Mouse (Mus musculus) gastrocnemius, adult 18-20 months (tissue): ENCODE measurements around the gene Tnfsf14. TPM values are rescaled to one million over a fixed set of nuclear protein-coding genes. Genes with fewer than 3 reads are reported as not detected.

Source experiments
- DNase-seq: peaks from one replicate; pipeline ENCODE4 v3.0.0; 2021; ENCODE audit warnings: low spot score
- total RNA-seq, 2 experiments: library from RNA; stranded (reverse); gene quantifications; 2 replicates each; pipeline ENCODE4 v1.2.3; 2021

Tnfsf14 gene
- total RNA-seq, 2 experiments from 2014 or later = not detected

DNA sequence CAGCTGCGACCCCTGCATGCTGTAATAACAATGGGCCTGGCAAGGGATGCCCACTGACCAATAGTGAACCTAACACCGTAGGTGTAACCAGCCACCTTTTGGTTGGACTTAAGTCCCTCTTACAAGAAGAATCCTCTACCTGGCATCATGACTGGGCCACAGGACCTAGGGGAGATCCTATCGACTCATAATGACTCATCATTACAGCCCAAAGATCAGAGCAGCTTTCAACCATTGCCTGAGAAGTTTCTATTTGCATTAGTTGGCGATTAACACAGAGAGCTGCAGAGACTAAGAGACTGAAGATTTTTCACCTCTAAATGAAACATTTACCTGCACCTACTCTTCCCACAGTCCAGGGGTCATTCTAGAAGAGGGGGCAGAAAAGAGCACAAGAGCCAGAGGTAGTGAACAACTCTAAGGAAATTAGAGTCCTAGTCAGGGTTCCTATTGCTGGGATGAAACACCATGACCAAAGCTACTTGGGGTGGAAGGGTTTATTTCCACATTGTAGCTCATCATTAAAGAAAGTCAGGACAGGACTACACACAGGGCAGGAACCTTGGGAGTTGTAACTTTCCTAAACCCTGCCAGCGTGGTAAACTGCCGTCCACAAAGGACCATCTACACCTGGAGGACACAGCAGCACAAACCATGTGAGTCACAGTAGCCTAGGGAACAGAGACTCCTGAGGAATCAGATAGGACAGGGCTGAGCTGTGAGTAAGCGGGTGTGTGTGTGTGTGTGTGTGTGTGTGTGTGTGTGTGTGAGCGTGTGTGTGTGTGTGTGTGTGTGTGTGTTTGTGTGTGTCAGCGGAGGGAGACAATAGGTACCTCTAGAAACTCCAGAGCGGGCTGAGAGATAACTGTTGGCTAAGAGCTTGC is 8.1 kb upstream of the Tnfsf14 start:
- DNase-seq = no peak

DNA sequence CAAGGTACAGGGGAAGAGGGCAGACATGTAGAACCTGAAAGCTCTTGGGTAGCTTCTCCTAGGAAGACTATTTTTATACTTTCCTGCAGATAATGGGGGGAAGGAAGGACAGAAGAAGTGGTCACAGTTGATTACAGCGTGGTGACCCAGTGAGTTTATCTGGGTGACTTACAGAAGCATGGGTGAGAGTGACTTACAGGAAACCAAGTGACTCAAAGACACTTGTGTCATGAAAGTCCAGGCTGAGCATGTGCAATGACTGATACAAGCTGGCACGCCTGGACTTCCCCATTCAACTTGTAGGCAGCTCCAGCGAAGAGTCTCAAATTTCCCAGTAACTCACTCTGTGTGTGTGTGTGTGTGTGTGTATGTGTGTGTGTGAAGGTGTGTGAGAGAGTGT is 4.3 kb upstream of the Tnfsf14 start:
- DNase-seq = no peak

DNA sequence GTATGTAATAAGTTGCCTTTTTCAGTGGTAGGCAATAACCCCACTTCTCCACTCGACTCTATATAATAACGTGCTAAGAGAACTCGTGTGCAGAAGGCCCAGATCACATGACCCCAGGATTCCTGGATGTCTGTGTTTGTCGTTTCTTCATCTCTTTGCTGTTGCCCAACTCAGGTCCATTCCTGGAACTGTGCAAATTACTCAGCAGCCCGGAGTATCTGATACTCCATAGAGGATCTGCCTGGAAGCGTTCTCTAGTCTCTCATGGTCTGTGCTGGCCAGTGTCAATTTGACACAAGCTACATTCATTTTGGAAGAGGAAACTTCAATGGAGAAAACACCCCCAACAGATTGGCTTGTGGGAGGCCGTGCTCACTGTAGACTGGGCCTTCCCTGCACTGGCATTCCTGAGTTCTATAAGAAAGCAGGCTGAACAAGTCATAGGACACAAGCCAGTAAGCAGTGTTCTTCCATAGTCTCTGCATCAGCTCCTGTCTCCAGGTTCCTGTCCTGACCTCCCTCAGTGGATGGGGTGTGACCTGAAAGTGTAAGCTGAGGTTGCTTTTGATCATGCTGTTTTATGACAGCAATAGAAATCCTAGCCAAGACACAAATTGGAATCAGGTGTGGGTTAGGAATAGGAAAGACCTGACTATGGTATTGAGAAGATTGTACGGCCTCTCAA is 1.5 kb upstream of the Tnfsf14 start:
- no peak for DNase-seq

DNA sequence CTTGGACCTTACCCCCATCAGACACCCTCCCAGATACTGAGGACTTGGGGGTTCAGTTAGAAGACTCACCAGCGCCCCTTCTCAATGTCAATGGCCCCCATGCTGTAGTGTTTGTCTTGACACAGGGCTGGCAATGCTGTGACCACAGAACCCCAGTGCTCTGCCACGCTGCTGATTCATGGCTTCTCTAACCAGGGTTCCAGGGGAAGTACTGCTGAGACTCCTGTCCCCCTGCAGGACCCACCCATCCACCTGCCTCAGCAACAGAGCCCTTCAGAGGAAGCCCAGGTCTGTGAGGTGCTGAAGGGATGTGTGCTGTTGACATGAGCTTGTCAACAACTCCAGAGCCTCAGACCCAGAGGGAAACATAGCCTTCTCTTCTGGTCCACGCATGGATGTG is 794 bp upstream of the Tnfsf14 start:
- DNase-seq = no peak

DNA sequence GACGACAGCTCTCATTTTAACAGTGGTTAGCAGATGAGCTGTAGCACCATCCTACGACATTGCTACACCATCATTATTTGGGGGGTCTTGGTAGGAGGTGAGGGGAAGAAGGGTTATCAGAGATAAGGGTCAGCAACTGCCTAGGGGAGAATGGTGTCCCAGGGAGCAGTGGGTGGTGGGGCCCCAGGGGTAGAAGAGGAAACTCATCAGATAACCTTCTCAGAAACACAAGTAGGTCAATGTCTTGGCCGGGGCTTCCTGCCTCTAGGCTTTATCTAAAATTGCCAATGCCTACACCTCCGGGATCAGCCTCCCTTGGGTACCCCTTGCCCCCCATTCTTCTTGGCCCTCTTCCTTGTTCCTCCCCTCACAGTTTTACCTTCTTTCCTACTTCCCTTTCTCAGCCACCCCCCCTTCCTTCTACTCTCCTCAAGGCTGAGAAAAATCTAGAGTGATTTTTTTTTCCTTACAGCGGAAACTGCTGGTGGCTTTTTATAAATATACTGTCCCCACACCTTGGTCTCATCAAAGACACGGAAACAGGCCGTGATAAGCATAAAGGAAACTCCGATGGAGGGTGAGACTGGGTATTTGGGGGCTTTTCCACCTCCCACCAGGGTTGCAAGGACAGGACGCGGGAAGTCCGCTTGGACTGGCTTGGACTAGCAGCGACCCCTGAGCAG is 5.3 kb downstream of the Tnfsf14 start:
- no peak for DNase-seq

DNA sequence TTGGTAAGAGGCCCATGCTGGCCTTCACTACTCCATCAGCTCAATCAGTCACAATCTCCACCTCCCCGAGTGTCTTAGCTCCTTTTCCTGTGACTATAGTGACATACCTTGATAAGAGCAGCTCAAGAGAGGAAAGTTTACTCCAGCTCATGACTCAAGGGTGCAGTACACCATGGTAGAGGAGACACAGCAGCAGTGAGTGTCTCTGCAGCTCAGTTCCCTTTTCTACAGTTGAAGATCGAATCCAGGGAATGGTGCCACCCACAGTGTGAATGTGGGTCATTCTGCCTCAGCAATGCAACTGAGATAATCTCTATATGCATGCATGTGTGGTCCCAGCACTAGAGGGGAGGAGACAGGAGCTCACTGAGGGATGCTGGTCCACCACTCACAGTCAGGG is 8.3 kb downstream of the Tnfsf14 start:
- DNase-seq = no peak

DNA sequence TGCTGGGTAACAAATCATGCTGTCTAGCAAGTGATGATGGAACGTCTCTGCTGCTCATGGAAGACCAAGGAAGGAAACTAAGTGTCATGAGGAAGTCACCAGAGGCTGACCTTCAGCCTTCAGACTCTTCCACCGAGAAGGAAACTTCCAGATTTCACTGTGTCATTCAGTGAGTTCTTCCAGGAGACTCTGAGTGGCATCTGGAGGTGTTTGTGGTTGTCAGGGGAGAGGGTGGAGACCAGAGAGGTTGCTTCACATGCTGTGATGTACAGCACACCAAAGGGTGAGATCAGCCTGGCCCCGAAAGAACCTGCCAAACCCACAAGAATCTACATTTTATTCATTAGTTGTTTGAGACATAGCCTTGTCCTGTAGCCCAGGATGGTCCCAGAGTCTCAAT is 11.1 kb downstream of the Tnfsf14 start:
- no peak for DNase-seq

DNA sequence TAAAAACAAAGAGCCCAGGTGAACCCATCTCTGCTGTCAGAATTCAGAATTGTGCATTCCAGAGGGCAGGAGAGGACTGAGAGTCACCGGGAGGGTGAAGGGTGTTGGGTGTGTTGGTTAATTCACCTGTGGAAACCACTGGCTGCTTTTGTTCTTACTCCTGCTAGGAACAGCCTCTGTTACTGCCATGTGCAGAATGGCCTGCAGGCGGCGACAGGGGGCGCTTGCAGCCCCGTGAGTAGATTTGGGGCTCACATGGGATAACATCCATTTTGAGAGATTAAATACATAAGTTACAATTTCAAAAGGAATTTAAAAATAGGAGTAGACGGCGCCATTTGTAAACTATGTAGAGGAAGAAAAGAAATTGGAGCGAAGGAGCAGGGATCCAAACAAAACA is 13.6 kb downstream of the Tnfsf14 start:
- no peak for DNase-seq

DNA sequence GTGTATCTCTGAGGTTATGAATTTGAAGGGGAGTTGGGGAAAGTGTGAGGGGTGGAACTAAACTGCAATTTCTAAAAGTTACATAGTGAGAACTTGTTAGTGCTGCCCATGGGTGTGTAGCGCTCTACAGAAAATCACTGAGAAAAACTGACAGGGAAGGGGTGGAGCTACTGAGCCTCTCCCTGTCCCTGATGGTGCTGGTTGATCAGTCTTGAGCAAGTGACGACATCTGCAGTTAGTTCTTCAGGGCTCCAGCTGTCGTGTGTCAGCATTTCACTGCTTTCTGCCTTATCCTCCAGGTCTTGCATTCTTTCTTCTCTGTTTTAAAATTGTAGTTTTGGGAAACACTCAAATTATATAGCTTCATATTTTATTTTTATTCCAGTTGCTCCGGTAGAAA is 20.6 kb downstream of the Tnfsf14 start:
- DNase-seq = no peak

DNA sequence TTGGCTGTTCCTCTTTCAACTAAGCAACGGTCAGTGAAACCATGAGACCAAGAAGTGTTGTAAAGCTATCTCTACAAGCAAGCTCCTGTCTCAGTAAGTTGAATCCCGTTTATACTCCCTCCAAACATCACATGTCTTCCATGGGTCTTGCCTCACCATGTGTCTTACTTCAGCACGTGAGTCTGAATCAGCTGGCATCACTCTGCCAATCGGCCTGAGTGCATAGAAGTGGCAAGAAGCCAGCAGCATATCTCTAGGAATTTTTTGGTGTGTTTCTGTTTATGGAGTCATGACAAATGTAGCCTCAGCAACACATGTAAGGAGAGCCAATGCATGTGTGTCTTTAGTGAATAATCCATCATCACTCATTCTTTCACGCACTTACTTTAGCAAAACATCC is 21.6 kb downstream of the Tnfsf14 start:
- no peak for DNase-seq

DNA sequence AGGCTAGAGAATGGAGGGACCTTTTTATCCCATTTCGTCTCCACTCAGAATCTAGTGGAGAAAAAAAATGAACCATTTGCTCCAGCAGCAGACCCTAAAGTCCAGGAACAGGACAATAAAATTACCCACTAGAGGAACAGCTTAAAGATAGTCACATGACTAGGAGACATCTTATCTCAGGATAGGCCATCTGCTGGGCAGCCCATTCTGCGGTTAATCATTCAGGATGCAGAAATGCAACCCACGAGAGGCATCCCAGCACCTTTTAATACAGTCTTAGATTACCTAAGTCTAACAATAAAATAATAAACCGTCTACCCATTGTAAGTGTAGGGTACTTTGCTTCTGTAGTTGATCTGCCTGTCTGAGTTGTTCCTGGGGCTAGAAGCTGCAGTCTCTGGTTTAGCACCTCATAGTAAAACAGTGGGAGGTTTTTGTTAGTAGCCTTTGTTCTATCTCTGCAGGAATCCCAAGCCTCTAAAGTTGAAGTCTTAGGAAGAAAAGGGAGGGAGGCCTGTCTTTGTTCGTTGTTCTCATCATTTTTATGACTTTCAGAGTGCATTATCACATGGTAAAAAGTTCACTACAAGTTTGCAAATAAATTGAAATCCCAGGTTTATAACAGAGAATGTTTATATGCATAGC is 23.2 kb downstream of the Tnfsf14 start:
- DNase-seq = no peak

DNA sequence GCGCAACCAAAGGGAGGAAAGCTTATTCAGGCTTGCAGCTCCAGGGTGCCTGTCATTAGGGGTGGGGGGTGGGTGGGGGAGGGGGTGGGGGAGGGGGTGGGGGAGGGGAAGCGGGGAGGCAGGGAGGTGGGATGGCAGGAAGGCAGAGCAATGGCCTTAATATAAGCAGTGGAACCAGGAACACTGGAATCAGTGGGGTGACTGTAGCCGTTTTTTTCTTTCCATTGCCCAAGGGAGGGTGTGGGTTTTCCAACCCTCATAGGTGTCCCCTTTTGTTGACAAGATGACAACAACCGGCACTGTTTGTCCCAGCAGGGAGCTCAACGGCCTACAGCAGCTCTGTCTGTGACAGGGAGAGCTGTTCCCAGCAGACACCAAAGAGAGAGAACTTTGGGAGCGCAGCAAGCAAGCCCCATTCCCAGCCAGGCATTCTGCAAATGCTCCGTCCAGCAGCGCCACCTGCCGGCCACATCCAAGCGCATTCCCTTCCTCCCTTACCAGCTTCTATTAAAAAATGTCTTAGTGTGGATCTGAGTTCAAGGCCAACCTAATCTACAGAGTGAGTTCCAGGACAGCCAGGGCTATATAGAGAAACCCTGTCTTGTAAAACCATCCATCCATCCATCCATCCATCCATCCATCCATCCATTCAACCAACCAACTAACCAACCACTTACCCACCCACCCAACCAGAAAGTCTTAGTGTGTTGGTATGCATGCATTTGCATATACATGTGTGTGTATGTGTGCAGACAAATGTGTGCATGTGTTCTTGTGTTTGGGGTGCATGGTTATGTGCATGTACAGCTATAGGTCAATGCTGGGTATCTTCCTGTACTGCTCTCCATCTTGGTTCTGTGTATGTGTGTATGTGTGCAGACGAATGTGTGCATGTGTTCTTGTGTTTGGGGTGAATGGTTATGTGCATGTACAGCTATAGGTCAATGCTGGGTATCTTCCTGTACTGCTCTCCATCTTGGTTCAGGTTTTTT is 26.9 kb downstream of the Tnfsf14 start:
- peak; percentile 84 for DNase-seq

DNA sequence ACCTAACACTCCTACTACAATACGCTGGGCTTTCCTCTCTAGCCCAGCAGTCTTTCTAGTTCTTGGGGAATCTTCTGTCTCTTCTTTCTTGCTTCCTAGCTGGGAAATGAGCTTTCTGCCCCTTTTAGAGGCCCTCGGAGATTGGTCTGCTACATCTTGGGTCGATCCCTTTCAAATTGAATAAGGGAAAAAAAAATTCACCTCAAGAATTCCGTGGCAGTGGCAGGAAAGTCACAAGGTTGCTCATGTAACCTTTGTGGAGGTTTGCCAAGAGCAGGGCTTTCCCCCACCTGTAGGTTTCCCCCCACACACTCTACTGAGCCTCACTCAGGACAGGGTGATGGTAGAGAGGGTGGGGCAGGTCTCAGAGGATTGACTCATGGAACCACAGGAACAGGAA is 40.2 kb downstream of the Tnfsf14 start:
- DNase-seq = no peak

DNA sequence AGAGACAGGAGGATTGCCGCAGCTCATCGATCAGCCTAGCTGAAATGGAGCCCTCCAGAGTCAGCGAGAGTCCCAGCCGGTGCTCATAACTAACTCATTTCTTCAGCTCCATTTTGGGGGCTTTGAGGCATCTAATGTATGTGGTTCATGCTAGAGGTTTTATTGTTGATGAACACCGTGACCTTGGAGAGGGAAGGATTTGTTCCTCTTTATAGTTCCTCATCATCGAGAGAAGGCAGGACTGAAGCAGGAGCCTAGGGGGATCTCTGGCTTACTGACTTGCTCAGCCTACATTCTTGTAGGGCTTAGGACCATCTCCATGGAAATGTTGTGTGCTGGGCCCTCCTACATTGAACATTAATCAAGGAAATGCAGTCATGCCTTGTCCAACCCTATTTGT is 41.0 kb downstream of the Tnfsf14 start:
- DNase-seq = no peak

DNA sequence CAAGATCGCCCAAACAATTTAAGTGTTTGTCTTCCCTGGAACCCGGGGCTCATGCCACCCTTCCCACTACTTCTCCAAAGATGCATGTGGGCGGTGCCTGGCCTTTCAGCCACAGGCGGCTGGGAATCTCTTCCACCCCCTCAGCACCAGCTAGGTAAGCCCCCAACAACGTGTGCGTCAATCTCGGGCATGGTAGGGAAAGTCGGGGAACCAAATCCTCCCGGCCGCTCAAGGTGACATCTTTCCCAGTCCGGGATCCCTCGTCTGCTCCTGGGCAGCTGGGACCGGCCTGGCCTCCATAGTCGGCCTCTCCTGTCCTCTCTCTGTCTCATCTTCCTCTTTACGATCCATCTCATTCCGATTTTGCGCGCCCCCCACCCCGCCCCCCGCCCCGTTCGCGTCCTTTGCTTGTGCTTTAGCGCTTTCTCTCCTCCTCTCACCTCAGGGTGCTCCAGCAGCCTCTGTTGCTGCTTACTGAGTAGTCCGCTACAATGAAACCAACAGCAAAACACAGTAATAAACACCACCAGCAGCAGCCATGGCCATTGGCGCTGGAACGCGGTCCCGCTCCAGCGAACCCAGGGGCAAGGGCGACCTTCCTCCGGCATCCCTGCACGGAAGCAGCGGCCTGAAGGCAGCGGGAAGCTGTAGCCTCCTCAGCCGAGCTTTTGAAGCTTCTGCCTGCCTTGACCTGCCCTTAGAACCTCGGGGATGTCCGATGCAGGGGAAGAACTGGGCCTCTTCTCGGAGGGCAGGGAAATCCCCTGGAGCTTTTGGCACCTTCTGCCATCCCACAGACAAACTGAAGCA is 44.8 kb downstream of the Tnfsf14 start, which contains the start of gene Cd70:
Cd70 (minus strand) TSS at position 784 of the 810 bp plus-strand sequence.
- no peak for DNase-seq

DNA sequence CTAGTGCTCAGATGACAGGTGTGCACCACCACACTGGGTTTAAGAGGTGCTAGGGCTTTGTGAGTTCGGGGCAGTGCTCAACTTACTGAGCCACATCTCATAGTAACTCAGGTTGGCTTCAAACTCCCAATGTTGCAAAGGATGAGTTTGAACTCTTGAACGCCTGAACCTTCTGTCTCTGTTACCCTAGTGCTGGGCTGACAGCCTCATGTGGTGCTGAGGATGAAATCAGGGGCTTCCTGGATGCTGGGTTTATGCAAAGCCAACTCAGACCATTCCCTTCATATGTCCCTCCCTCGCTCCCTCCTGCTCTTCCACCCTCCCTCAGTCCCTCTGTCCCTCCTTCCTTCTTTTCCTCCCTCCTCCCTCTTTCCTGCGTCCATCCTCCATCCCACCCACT is 45.6 kb downstream of the Tnfsf14 start:
- no peak for DNase-seq

DNA sequence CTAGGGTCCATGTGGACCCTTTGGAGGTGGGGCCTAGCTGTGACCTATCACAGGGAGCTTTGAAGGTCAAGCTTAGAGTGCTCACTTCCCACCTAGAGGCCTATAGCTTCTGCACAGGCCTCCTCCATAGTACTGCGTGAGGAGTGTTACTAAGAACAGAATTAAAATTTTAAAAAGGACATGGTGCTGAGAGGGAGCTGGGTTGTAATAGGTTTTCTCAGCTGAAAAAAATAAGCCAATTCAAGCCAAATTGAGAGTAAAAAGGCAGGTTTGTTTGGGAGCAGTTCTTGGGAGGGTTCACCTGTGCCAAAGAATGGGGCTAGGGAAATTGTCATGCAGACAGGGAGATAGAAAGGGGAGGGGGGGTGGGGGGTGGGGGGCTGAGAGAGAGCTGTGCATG is 48.9 kb downstream of the Tnfsf14 start:
- no peak for DNase-seq

DNA sequence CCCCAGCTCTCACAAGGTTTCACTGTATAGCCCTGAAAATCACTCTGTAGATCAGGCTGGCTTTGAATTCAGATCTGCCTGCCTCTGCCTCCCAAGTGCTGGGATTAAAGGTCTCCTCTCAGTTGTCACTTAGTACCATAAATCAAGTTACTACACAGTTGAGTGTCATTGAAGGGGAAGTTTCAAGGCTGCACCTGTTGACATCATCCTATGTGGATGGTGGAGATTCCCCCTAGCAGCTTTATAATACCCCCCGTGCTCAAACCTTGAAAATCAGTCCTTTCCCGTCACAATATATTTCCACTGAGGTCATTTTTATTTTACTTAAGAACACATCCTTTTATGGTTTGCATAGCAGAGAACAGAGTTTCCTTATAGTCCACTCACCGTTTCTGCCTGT is 50.3 kb downstream of the Tnfsf14 start:
- DNase-seq = no peak

DNA sequence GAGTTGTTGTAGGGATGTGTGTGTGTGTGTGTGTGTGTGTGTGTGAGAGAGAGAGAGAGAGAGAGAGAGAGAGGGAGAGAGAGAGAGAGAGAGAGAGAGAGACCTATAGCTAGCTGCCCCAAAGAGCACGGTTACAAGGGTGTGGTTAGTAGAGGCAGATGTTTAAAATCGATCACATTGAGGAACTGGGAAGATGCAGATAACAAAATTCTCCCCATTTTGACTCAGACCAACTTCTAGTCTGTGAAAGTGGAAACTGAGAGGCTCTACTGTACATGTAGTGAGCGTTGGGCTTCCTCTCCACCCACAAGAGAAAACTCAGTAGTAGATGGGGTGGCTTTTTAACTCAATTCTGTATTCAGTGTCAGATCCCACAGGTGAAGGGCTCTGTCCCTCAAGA is 54.3 kb downstream of the Tnfsf14 start:
- DNase-seq = no peak
